Mouse (Mus musculus) midbrain, embryonic 13.5 days (tissue): ENCODE data around the gene Pde4dip. TPM values are rescaled to one million over a fixed set of nuclear protein-coding genes. Genes with fewer than 3 reads are reported as not detected.

Experiments
- ATAC-seq: fragments of 200-750 bp; cut with Nextera tagmentation; 2 replicates; pipeline ENCODE4 v1.8.0; 2017; ENCODE audit warnings: mild to moderate bottlenecking, moderate TSS enrichment, moderate library complexity
- H3K27ac ChIP-seq: fragments of 300-500 bp; sonication (generic); 2 replicates; pipeline ENCODE4 v1.5.1; 2015; ENCODE audit warnings: inconsistent platforms, mild to moderate bottlenecking, moderate library complexity
- H3K27me3 ChIP-seq: fragments of 300-500 bp; sonication (generic); 2 replicates; pipeline ENCODE4 v1.6.1; 2015; ENCODE audit warnings: mild to moderate bottlenecking, inconsistent platforms
- H3K36me3 ChIP-seq: fragments of 300-500 bp; sonication (generic); 2 replicates; pipeline ENCODE4 v1.6.1; 2015; ENCODE audit warnings: mild to moderate bottlenecking, inconsistent platforms
- H3K4me1 ChIP-seq: fragments of 300-500 bp; sonication (generic); replicated peaks from 2 replicates; pipeline ENCODE4 v1.6.1; 2015; ENCODE audit warnings: inconsistent platforms
- H3K4me2 ChIP-seq: fragments of 300-500 bp; sonication (generic); replicated peaks from 2 replicates; pipeline ENCODE4 v1.6.1; 2015; ENCODE audit warnings: moderate library complexity, mild to moderate bottlenecking, inconsistent platforms
- H3K4me3 ChIP-seq: fragments of 300-500 bp; sonication (generic); replicated peaks from 2 replicates; pipeline ENCODE4 v1.5.1; 2015; ENCODE audit warnings: mild to moderate bottlenecking, inconsistent platforms
- H3K9ac ChIP-seq: fragments of 300-500 bp; sonication (generic); replicated peaks from 2 replicates; pipeline ENCODE4 v1.6.1; 2015; ENCODE audit warnings: mild to moderate bottlenecking, inconsistent platforms
- H3K9me3 ChIP-seq: fragments of 300-500 bp; sonication (generic); 2 replicates; pipeline ENCODE4 v1.6.1; 2016; ENCODE audit warnings: mild to moderate bottlenecking, inconsistent platforms
- WGBS: fragments of 180-500 bp; shearing (Covaris S2); methylation state at CpG from one replicate; pipeline ENCODE4 v1.1.7; 2015; 5-methylcytosine and 5-hydroxymethylcytosine counted together
- polyA plus RNA-seq: library from polyadenylated mRNA; unstranded; fragments of >200 nt; fragmentation: Nextera tagmentation; extraction: Ambion mirVana; gene quantifications from 2 replicates; pipeline ENCODE4 v1.2.1, GENCODE M21; 2015

Pde4dip gene
- polyA plus RNA-seq, 1 experiment from 2014 or later = 46.6 TPM

DNA sequence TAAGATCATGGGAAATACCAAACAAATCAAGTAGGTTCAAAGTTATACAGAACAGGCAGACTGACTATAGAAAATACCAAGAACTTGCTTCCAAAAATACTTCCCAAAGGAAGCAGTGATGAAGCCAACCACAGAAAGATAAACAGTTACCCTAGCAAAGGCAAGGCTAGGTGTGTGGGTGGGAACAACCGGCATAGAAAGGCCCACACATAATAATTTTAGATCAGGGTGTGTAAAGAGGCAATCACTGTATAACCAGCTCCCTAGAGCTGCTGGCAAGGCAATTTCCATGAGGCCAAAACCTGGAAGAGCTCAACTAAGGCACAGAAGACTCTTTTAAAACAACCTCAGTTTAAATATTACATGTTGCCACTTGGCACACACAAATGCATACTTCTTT, 29.1 kb downstream of the Pde4dip start:
- Histone ChIP-seq H3K36me3 (no peaks in the 10 kb centered on the region), H3K4me3 (no peak overlapping the region), H3K4me1 (no peaks in the 10 kb centered on the region), H3K9me3 (no peaks in the 10 kb centered on the region), H3K4me2 (no peak overlapping the region), H3K9ac (no peak overlapping the region), H3K27me3 (no peaks in the 10 kb centered on the region), H3K27ac (no peak overlapping the region)
- ATAC-seq = no peak
- 76% methylated on average over 1 of the region's 1 CpGs for WGBS

DNA sequence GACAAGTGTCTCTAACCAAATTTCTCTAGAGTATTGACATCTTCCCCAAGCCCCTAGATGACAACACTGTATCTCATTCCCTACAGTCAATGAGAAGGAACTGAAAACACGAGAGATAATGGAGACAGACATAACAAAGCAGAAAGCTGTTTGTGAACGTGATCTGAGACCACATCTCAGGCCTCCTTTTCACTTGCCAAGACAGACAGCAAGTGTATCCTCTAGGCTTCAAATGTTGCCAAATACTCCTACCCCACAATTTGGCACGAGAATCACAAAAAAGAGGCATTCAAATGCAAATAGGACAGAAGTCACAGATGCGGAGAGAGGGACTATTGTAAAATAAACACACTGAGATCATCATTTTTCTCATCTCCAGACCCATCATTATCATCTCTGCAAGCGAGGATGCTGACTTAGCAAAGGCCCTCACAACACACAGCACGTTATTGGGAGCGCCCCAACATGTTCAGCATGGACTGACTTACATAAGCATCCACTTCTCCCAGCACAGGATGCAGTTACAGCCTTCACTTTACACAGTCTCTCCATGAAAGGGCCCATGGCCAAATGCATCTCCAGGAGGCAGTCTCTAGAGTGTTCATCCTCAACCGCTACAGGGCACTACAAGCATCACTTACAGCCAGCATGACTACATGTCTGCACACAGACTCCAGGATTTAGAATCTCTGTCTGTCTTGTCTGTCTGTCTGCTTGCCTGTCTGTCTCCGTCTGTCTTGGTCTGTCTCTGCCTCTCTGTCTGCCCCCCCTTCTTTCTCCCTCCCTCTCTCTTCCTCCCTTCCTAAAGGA, 33.7 kb downstream of the Pde4dip start:
- no peak for ATAC-seq
- Histone ChIP-seq H3K27me3 (no peaks in the 10 kb centered on the region), H3K4me2 (no peak overlapping the region), H3K4me1 (no peaks in the 10 kb centered on the region), H3K27ac (no peak overlapping the region), H3K36me3 (no peaks in the 10 kb centered on the region), H3K9me3 (no peaks in the 10 kb centered on the region), H3K9ac (no peak overlapping the region), H3K4me3 (no peak overlapping the region)
- 56% methylated on average over 9 of the region's 9 CpGs for WGBS

DNA sequence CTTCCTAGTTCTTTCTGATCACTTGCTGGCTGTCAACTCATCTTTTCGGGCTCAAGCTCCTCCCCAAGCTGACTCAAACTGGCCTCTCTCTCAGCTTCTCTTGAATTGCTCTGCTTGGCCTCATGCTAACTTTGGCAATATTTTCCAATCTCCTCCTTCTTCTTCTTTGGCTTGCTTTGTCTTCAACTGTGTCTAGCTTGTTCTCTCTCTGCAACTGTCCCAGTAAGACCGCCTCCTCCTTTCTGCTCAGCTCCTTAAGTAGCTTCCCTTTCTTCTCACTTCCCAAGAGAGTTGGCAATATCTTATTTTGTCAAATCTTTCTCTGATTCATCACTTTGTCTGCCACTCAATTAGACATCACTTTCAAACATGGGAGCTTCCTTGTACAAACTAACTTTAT, 36.7 kb downstream of the Pde4dip start:
- Histone ChIP-seq H3K9me3 (no peaks in the 10 kb centered on the region), H3K4me1 (no peaks in the 10 kb centered on the region), H3K27me3 (no peaks in the 10 kb centered on the region), H3K4me2 (no peak overlapping the region), H3K4me3 (no peak overlapping the region), H3K27ac (no peak overlapping the region), H3K36me3 (no peaks in the 10 kb centered on the region), H3K9ac (no peak overlapping the region)
- no peak for ATAC-seq
- 93% methylated on average over 2 of the region's 2 CpGs for WGBS

DNA sequence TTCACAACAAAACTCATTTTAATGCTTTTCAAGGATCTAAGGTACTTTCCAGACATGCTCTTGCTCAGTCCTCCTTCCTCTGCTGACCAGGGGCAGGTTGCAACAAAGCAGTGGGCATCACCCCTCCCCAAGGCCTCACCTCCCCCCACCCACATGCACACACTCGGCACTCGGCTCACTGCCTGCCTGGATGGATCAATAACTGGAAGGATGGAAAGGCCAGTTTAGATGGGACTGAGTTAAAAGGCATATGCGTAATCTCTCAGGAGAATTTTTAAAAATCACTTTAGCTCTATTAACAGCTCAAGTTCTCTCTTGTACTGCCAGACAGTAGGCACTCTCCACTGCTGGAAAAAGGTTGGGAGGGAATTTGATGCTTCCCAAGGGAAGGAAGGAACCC, 40.9 kb downstream of the Pde4dip start:
- Histone ChIP-seq H3K27me3 (no peaks in the 10 kb centered on the region), H3K9me3 (no peaks in the 10 kb centered on the region), H3K4me2 (no peak overlapping the region), H3K27ac (no peak overlapping the region), H3K4me1 (no peaks in the 10 kb centered on the region), H3K36me3 (no peaks in the 10 kb centered on the region), H3K9ac (no peak overlapping the region), H3K4me3 (no peak overlapping the region)
- WGBS = 58% methylated on average over 3 of the region's 3 CpGs
- no peak; the same call in 1 of the 2 replicates for ATAC-seq

DNA sequence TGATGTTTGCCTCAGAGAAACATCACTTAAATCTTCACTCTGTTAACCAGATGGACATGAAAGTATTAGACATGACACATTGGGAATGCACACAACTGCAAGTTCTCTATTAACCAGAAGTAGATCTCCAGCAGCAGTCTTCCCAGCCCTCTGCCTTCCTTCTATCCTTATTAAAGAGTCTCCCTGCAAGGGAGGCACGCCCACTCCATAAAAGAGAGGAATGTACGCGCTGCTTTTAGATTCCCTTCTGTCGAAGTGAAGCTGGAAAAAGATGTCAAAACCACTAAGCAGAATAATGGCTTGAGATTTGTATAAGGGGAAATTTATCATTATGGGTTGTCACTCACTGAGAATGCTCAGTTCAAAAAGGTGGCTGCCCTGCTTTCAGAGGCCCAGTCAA, 42.1 kb downstream of the Pde4dip start:
- no peak overlapping the region for H3K27ac ChIP-seq
- H3K36me3 ChIP-seq = no peaks in the 10 kb centered on the region
- WGBS = 70% methylated on average over 4 of the region's 4 CpGs
- H3K4me2 ChIP-seq = no peak overlapping the region
- H3K4me1 ChIP-seq = no peaks in the 10 kb centered on the region
- no peak for ATAC-seq
- no peaks in the 10 kb centered on the region; the same call in 1 of the 2 replicates for H3K27me3 ChIP-seq
- H3K4me3 ChIP-seq = no peak overlapping the region
- no peak overlapping the region for H3K9ac ChIP-seq
- H3K9me3 ChIP-seq = no peaks in the 10 kb centered on the region

DNA sequence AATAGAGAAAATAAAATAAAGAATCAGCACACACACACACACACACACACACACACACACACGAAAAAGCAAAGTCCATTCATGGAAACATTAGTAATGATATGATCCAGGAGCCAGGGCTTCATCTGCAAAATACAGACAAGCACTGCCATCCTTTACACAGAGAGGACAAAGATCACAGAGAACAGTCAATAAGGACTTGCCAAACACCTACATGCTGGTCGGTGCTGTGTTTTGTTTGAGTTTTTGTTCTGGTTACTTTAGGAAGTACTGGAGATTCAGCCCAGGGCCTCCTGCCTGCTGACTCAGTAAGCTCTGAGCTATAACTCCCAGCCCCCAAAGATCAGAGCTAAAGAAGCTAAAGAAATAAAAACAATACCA, 43.7 kb downstream of the Pde4dip start:
- Histone ChIP-seq H3K4me3 (no peak overlapping the region), H3K4me2 (no peak overlapping the region), H3K27me3 (no peaks in the 10 kb centered on the region; the same call in 1 of the 2 replicates), H3K36me3 (no peaks in the 10 kb centered on the region), H3K27ac (no peak overlapping the region), H3K9me3 (no peaks in the 10 kb centered on the region), H3K9ac (no peak overlapping the region), H3K4me1 (no peaks in the 10 kb centered on the region)
- WGBS = 84% methylated on average over 2 of the region's 2 CpGs
- ATAC-seq = no peak

DNA sequence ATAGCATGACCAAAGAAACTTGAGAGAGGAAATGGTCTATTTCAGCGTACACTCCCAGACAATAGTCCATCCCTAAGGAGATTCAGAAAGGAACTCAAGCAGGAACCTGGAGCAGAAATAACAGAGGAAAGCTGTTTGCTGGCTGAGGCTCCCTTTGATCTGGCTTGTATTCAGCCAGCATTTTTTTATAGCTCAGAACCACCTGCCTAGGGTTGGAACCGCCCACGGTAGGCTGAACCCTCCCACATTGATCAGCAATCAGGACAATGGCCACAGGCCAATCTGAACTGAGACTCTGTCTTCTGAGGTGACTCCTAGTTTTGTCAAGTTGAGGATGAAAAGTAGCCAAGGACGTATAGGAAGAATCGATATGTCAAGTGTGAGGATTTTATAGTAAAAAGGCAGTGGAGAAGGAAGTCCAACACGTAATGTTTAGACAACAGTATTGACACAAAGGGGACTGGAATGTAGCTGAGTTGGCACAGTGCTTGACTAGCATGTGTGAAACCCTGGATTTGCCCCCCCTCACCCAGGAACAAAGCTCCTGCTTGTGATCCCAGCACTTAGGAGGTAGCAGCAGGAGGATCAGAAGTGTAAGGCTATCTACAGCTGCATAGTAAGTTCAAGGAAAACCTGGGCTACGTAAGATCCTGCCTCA, 44.2 kb downstream of the Pde4dip start:
- Histone ChIP-seq H3K9me3 (no peaks in the 10 kb centered on the region), H3K4me1 (no peaks in the 10 kb centered on the region), H3K4me2 (no peak overlapping the region), H3K4me3 (no peak overlapping the region), H3K27ac (no peak overlapping the region), H3K27me3 (no peaks in the 10 kb centered on the region; the same call in 1 of the 2 replicates), H3K9ac (no peak overlapping the region), H3K36me3 (no peaks in the 10 kb centered on the region)
- WGBS = 90% methylated on average over 7 of the region's 7 CpGs
- no peak for ATAC-seq

DNA sequence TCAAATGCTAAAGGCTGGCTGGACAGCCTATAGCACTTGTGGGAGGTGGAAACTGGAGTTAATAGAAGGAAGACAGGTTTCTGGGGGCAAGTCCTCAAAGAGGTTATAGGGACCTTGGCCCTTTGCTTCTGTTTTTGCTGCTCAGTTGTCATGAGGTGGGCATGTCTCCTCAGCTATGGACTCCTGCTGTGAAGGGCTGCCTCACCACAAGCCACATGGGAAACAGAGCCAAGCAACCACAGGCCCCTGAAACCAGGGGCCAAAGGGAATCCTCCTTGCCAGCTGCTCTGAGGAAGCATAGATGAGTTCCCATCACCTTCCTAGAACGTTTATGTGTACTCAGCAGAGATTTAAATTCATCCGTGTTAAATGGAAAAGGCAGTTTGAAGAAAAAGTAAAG, 45.9 kb downstream of the Pde4dip start:
- no peak overlapping the region for H3K27ac ChIP-seq
- H3K4me3 ChIP-seq = no peak overlapping the region
- no peaks in the 10 kb centered on the region for H3K36me3 ChIP-seq
- H3K9ac ChIP-seq = no peak overlapping the region
- 76% methylated on average over 2 of the region's 2 CpGs for WGBS
- H3K4me2 ChIP-seq = no peak overlapping the region
- no peaks in the 10 kb centered on the region for H3K9me3 ChIP-seq
- no peaks in the 10 kb centered on the region for H3K4me1 ChIP-seq
- no peaks in the 10 kb centered on the region; the same call in 1 of the 2 replicates for H3K27me3 ChIP-seq
- no peak for ATAC-seq

DNA sequence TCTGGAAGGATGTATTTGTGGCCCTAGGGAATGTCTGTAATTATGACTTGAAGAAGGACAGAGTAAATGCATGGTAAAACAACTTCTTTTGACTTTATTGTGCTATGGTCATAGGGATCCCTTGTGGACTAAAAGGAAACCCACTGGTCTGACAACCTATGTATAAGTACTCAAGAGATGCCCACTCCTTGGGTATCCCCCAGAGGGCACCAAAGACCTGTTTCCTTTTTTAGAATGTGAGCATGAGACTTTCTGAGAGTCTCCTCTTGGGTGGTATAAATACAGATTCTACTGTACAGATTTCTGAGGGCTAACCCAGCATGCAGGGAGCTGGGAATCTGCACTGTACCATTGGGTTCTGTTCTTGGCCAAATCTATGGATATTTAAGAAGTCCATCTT, 48.1 kb downstream of the Pde4dip start:
- Histone ChIP-seq H3K36me3 (no peaks in the 10 kb centered on the region), H3K27me3 (no peaks in the 10 kb centered on the region; the same call in 1 of the 2 replicates), H3K4me3 (no peak overlapping the region), H3K9ac (no peak overlapping the region), H3K4me1 (no peaks in the 10 kb centered on the region), H3K27ac (no peak overlapping the region), H3K4me2 (no peak overlapping the region), H3K9me3 (no peaks in the 10 kb centered on the region)
- no peak for ATAC-seq

DNA sequence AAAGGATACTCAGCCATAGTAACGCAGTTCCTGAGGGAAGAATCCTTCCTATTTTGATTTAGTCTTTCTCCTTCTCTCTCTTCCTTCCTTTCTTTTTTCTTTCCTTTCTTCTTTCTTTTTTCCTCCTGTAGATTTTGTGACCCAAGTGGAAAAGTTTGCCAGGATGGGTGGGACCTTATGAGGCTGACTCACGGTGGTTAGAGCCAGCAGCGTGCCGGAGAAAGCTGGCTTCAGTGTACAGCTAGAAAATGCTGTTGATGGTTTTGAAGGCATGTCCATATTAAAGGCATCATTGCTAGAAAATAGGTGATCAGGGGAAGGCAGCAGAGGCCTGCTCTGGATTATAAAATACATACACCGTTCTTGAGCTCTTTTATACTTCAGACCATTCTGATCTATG, 52.6 kb downstream of the Pde4dip start:
- no peak overlapping the region for H3K9ac ChIP-seq
- WGBS = 94% methylated on average over 5 of the region's 5 CpGs
- no peak overlapping the region for H3K4me3 ChIP-seq
- no peaks in the 10 kb centered on the region for H3K27me3 ChIP-seq
- no peaks in the 10 kb centered on the region for H3K36me3 ChIP-seq
- no peak for ATAC-seq
- no peak overlapping the region for H3K4me2 ChIP-seq
- no peaks in the 10 kb centered on the region for H3K4me1 ChIP-seq
- H3K9me3 ChIP-seq = no peaks in the 10 kb centered on the region
- no peak overlapping the region for H3K27ac ChIP-seq

DNA sequence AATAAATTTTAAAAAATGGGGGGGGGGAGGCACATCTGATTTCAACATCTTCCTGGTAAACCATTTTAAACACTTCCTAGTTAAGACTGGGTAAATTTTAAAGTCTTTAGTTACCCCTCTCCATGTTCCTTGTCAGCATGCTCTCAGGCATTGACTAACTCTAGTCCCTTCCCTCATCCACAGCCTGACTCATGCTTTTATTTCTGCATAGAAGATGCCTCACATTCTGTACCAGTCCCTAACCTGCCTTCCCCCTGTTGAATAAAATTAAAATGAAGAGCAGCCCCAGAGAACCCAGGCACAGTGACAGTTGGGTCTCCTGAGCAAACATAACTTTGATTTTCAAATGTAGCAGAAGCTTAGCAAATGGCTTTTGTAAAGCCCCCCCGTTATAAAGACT, 53.9 kb downstream of the Pde4dip start:
- Histone ChIP-seq H3K4me2 (no peak overlapping the region), H3K27ac (no peak overlapping the region), H3K4me1 (peaks cover 3% of the 10 kb centered on the region; the same call in 1 of the 2 replicates), H3K9me3 (no peaks in the 10 kb centered on the region), H3K4me3 (no peak overlapping the region), H3K9ac (no peak overlapping the region), H3K36me3 (no peaks in the 10 kb centered on the region), H3K27me3 (no peaks in the 10 kb centered on the region)
- WGBS = 45% methylated on average over 1 of the region's 1 CpGs
- no peak for ATAC-seq

DNA sequence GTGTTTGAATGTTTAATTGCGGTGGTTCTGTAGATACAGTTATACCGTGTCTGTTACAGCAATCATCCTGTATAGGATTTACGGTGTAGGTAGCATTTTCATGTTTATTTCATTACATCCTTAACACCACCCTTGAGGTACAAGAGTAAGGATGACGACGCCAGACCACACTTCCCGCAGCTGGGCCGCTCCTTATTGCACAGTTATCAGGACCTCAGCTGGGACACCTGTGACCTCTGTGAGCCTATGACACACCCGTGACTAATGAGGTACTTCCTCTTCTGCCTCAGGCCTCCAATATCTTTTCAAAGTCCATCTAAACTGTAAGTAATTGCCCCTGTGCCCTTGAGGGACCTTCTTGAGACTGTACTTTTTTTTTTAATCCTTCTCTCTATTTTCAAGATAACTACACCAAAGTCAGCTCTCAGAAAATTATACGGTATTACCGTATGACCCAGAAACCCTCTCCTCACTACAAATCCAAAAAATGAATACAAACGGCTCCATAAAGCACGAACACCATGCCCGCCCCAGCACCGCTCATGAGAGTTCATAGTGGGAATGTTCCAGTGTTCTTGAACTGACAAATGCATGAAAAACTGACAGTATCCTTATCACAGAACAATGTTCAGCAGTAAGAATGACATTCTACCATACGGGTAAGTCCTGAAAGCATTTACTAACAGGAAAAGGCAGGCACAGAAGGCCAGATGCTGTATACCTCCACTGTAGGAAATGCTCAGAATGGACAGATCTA, 56.8 kb downstream of the Pde4dip start:
- WGBS = 88% methylated on average over 15 of the region's 15 CpGs
- no peak overlapping the region for H3K4me3 ChIP-seq

More for the DNA sequence above, 56.8 kb downstream of the Pde4dip start:
- Histone ChIP-seq H3K36me3 (no peaks in the 10 kb centered on the region), H3K27me3 (peaks cover 5% of the 10 kb centered on the region; the same call in 1 of the 2 replicates), H3K4me2 (no peak overlapping the region), H3K9me3 (no peaks in the 10 kb centered on the region), H3K9ac (no peak overlapping the region), H3K4me1 (peaks cover 3% of the 10 kb centered on the region; the same call in 1 of the 2 replicates), H3K27ac (no peak overlapping the region)
- no peak for ATAC-seq
